Mouse (Mus musculus): ENCODE data around the gene 1700029F12Rik. TPM values are rescaled to one million over a fixed set of nuclear protein-coding genes. Genes with fewer than 3 reads are reported as not detected.
"Not testable (repeated sequence)": the region's sequence is repeated elsewhere in the genome, so short reads cannot be mapped to it uniquely, and the experiment has no call there.

1700029F12Rik gene
- total RNA-seq (2021), result not detected
- long read RNA-seq, experiment 1, result 0 reads
- long read RNA-seq, experiment 2, result 0 reads

DNA sequence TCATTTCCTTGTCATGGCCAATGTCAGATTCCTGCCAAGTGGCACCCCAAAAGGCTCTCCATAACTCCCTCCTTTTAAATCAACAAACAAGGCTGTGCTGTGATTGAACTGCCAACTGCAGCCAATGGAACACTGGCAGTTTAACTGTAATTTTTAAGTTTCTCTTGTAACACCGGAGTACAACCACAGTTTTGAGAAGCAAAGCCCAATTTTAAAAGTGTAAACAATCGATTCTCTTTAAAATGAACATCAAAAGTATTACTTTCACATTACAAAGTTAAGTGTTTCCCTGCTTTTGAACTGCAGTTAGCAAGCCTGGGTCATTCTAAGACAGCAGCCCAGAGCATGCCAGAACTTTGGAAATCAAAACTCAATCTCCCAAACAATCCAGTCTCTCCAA lies at the start of gene 1700029F12Rik:
Gene 1700029F12Rik, minus strand, starts transcription at position 101 of the 400 bp plus-strand sequence.
- no peak for DNase-seq
- intact Hi-C loops (cut with DNase I), result no loop called here

DNA sequence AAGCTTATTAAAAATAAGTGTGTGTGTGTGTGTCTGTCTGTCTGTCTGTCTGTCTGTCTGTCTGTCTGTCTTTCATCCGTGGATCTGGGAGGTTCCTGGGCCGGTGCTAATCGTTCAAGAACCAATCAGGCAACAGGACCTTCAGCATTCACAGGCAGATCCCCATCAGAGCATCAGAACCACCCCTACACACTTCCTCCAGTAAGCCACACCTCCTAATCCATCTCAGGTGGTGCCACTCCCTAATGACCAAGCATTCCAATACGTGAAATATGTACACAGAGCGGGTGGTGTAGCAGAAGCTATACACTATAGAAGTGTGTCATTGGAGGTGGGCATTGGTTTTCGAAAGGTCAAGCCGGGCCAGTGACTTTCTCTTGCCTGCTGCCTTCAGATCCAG lies 48.3 kb upstream of the 1700029F12Rik start:
- intact Hi-C loops (cut with DNase I), result no loop called here

DNA sequence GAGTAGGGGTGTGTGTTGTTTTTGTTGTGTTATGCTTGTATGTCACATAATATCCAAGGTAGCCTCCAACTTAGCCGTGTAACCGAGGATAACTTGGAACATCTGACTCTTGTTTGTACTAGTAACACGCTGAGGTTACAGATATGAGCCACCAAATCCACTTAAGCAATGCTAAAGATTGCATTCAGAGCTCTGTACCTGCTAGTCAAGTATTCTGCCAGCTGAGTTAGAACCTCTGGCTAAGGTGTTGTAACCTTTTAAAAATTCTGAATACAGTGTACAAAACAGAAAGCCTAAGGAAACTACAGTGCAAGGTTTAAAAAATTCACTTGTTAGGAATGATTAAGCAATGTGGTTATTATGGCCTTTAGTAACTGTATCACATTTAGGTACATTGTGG lies 46.5 kb upstream of the 1700029F12Rik start:
- no peak for DNase-seq
- intact Hi-C loops (cut with DNase I), result no loop called here

More for the DNA sequence above, 48.3 kb upstream of the 1700029F12Rik start:
- no peak for DNase-seq

DNA sequence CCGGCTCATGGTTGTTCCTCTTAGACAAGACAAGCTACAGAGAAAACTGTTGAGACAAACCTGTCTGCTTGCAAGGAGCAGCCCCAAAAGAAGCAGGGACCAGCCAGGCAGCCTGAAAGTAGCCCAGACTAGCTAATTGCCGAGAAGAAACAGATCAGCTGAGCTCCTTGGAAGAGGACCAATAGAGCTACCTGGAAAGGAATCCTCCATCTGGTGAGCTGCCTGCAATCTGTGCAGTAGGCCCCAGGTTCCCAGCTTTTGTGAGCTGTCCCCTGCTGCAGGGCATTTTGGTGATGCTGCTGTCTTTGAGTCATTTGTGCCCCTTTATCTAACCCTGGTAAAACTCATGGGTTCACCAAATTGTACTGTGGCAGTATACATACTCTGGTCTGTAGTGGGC lies 46.0 kb upstream of the 1700029F12Rik start:
- DNase-seq, result no peak
- intact Hi-C loops (cut with DNase I), result no loop called here

DNA sequence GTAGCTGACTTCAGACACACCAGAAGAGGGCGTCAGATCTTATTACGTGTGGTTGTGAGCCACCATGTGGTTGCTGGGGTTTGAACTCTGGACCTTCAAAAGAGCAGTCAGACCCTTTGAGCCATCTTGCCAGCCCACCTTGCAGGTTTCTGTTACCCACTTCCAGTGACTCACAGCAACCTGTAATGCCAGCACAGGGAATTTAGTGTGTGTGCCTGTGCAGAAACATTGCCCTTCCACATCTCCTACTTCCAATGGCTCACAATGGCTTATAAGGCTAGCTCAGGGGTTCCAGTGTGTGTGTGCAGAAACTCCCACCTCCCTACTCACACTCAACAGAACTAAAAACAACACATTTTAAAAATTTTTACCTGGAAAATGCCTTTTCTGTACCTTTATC lies 43.4 kb upstream of the 1700029F12Rik start:
- intact Hi-C loops (cut with DNase I), result no loop called here
- DNase-seq, result no peak

DNA sequence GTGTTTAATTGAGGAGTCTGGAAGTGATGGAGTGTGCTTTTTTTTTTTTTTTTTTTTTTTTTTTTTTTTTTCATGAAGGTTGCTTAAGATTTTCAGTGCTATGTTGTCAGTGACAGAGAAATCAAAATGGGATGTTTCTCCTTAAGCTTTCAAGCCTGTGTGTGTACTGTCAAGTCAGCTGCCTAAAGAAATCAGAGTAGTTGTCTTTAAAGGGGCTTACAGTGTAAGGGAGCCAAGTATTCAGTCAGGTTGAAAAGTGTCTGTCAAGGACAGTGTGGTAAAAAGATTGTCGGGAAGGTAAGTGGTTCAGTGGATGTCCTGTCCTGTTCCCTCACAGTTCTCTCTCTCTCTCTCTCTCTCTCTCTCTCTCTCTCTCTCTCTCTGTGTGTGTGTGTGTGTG lies 39.3 kb upstream of the 1700029F12Rik start:
- DNase-seq, result no peak
- intact Hi-C loops (cut with DNase I), result no loop called here

DNA sequence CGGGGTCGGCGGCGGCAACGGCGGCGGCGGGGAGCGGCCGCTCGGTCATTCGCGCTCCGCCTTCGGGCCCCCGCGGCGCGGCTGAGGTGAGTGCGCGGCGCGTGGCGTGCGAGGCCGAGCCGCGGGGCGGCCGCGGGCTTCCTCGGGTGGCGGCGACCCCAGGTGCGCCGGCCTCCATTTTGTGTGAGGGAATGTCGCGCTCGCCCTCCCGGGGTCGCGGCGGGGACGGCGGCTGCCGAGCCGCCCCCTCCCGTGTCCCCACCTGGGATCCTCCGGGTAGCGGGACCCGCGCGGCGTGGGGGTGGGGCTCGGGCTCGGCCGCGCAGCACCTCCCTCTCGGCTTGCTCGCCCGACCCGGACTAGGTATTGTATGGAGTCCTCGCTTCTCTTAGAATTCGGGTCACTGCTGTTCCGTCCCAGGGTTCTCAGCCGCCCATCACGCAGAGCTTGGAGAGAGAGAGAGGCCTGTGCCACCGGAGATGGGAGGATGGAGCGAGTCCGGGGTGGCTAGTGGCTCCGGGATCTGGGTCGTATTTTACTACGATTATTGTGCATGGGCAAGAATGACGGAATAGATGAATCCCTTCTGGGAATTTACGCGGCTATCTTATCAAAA lies 37.6 kb upstream of the 1700029F12Rik start:
- intact Hi-C loops (cut with DNase I), result no loop called here

DNA sequence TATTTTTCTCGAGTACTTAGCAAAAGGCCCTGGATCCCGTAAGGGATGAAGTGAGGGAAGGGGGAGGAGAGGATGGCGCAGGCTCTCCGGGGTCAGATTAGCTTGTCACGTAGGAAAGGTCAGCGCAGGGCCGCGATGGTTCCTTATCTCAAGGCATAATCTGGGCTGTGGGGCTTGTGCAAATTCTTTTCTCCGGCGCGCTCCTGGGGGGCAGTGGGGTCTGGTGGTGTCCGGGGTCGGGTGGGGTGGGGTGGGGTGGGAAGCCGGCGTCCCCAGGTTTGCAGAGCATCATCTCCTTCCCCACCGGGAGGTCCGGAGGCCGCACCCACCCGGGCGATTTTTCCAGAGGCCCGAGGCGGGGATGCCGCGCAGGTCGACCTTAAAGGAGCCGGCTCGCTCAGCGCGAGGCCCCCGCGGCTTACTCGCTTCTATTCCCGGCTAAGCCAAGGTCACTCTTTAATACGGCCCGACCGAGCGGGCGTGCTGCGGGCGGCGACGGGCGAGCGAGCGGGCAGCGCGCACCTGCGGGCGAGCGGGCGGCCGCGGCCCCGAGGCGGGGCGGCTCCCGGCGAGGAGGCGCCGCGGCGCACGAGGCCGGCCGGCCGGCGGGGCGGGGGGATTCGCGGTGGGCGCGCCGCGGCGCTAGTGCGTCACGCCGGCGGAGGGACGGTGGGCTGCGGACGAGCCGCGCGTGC lies 36.9 kb upstream of the 1700029F12Rik start:
- DNase-seq, result no peak
- intact Hi-C loops (cut with DNase I), result no loop called here

More for the DNA sequence above, 37.6 kb upstream of the 1700029F12Rik start:
- DNase-seq, result no peak

DNA sequence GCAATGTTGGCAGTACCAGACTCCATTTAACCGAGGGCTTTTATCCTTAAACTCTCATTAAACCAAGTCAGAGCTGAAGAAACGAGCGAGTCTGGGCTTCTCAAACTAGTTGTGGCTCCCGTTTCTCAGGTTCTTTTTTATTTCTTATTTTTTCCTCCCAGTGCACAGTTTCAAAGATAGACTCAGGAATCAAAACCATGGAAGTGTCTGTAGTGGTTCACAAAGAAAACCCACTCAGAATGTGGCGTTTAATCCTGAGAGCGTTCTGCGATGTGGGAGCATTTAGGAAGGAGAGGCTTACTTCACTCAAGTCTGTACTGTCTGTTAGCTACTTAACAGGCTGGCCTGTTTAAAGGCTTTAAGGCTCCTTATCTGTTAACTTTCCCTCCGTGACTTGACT lies 34.0 kb upstream of the 1700029F12Rik start:
- intact Hi-C loops (cut with DNase I), result no loop called here

DNA sequence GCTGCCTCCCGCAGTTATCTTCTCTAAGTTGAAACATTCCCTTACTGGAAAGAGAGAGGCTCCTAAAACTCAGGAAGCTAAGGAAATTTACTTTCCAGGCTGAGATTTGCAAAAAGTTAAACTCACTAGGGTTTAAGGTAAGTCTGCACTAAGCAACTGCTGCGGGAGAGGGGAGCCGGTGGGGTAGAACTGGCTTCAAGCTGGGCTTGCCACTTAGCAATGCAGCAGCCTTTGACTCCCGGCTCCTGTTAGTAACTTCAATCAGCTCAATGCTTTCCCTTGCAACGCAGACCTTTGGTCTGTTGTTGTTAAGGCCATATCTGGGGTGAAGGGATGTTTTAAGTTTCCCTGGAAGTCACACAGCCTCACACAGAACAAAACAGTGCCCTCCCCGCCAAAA lies 33.5 kb upstream of the 1700029F12Rik start:
- intact Hi-C loops (cut with DNase I), result no loop called here
- no peak for DNase-seq

More for the DNA sequence above, 34.0 kb upstream of the 1700029F12Rik start:
- DNase-seq, result no peak

DNA sequence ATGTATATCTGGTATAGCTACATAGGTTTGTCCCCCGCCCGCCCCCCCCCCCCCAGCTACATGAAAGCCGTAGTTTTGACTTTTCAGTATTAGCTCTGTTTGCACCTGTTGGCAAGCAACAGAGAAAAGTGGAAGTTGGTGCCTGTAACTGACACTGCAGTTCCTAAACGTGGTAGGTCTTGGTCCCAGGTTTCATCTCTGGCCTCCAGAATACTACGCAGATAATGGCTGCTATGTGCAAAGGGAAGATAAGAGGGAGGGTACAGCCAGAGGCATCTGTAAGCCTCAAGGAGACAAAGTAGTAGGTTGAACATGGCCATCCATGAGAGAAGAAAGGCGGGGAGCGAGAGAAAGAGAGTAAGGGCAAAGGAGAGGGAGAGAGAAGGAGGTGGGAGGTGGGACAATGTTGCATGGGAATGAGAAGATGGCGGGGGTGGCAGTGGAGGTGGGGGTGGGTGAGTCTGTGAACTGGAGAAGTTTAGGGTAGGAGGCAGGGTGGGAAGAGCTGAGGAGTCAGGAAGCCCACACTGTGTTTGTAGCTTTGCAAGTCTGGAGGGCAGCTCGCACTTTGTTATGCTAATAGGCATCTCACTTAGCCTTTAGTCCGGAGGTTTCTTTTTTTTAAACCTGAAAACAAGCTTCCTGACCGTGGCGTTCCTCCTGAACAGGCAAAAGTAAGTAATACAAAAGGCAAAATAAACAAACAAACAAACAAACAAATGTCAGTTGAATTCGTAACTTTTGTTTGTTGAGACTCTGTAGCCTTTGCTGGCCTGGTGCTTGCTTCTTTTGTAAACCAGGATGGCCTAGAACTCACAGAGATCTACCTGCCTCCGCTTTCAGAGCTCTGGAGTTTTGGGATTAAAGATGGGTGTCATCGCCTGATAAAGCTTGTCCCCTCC lies 32.7 kb upstream of the 1700029F12Rik start, which contains the start of gene Fam169a:
Gene Fam169a, plus strand, starts transcription at position 638 of the 902 bp plus-strand sequence.
- no peak for DNase-seq
- intact Hi-C loops (cut with DNase I), result no loop called here

DNA sequence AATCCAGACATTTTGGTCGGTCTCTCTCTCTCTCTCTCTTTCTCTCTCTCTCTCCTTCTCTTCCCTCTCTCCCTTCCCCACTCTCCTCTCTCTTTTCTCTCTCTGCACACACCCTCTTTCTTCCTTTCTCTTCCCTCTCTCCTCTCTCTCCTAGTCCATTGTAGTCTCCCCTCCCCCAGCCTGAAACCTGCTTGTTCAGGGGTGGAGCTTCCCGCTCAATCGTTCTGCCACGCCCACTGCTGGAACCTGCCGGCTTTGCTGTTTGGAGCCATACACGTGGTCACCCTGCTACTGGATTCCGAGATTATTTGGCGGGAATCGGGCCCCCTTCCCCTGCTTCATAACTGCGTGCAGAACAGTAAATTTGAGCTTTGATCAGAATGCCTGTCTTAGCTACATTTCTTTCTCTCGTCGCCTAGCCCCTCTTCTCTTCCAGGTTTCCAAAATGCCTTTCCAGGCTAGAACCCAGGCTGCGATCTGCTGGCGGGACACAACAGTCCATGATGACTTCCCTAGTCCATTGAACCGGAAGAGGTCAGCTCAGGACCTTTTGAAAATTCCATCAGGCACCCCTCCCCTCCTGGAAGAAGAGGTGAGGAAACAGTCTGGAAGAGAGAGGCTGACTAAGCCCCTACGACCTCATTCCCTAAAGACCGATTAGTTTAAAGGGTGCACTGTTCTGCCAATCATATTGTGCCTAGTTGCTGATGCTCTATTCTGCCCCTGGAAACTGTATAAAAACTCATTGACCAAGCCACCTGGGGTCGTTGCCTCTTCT lies 30.9 kb upstream of the 1700029F12Rik start:
- DNase-seq; intact Hi-C loops (cut with DNase I): not testable (repeated sequence)

DNA sequence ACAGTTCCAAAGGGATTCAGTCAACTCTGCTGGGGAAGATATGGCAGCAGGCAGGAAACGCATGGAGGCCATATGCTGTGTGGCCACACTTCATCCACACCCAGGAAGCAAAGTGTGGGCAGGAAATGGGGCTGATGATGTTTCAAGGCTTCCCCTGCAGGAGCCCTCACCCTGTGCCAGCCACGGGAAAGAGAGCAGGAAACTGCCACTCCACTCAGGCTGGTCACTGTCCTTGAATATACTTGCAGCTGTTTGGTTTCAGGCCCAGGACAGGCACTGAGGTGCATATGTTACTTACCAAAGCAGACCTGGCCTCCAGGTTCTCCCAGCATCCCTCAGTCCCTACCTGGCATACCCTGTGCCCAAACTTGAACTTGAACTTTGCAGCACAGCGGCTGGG lies 30.3 kb upstream of the 1700029F12Rik start:
- intact Hi-C loops (cut with DNase I), result no loop called here
- no peak for DNase-seq

DNA sequence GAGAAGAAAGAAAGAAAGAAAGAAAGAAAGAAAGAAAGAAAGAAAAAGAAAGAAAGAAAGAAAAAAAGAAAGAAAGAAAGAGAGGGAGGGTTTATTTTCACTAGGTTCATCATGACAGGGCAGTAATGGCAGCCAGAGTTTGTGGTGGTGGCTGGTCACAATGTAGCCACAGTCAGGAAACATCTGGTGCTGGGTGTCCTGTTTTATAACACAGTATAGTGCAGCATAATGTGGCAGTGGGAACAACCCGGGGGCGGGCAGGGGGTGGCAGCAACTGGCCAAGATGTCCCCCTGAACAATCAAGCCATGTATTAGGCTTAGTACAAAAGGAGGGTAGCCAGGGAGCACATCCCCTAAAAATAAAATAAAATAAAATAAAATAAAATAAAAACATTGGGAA lies 29.3 kb upstream of the 1700029F12Rik start:
- no peak for DNase-seq
- intact Hi-C loops (cut with DNase I), result no loop called here

DNA sequence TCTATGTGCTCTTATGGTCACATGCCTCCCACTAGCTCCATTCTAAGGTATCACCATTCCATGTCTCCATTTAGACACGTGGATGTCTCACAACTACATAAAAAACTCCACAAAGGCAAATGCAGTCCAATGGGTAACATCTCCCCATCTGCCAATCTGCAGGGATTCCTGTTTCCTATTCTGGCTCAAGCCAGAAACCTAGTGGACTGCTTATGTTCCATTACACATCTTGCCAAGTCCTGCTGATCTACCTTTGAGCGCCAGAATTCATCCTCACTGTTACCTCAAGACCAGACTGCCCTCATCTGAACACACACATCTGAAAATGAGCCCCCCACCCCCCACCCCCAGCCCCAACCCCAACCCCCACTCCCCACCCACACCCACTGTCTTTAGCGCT lies 28.0 kb upstream of the 1700029F12Rik start:
- no peak for DNase-seq
- intact Hi-C loops (cut with DNase I), result no loop called here

DNA sequence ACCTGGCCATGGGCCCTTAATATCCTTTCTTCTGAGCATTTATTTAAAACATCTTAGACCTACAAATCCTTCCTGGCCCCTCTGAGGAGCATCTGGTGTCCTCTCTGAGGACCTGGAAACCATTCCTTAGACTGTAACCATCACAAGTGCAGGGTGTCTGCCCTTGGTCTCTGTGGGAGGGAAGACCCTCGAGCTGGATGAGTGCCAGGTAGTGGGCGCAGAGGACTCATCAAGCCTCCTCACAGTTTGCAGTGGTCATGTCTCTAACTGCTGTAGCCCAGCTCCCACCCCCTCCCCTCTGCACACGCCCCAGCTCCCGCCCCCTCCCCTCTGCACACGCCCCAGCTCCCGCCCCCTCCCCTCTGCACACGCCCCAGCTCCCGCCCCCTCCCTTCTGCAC lies 26.2 kb upstream of the 1700029F12Rik start:
- intact Hi-C loops (cut with DNase I), result no loop called here
- DNase-seq, result no peak

DNA sequence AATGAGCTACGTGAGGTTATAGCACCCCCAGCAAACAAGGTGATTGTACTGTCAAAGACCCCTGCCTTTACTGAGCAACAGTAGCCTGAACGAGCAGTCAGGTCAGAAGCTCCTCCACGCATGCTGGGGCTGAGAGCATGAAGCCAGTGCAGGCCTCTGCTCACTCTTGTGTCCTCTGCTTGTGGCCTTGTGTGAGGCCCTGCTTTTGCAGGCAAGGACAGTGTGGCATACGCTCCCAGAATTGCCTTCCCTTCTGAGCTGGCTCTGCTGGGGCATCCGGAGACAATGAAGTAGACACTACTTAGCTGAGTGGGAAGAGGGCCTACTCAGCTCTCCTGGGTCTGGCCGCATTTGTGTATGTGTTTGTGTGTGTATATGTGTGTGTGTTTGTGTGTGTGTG lies 25.6 kb upstream of the 1700029F12Rik start:
- intact Hi-C loops (cut with DNase I), result loop anchor here (10.0 kb wide), 1 partner anchor 205 kb away; no protein-coding TSS in a partner anchor

DNA sequence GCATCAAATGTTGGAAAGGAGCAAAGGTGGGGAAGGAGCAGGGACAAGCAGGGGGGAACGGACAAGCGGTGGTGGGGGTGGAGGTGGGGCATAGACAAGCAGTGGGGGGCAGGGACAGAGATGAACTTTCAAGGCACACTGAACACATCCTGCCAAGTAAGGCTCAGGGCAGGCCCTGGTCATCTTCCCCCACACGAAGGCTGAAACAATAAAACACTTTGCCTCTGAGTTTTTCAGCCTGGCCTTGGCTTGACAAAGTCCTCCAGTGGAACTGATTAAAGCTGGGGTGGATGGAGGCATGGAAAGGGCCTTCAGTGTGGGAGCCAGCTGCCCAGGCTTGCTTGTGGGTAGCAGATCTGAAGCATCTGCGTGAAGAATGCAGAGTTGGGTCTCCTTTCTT lies 23.7 kb upstream of the 1700029F12Rik start:
- intact Hi-C loops (cut with DNase I), result loop anchor here (10.0 kb wide), 1 partner anchor 203 kb away; no protein-coding TSS in a partner anchor
- no peak for DNase-seq

More for the DNA sequence above, 25.6 kb upstream of the 1700029F12Rik start:
- no peak for DNase-seq

DNA sequence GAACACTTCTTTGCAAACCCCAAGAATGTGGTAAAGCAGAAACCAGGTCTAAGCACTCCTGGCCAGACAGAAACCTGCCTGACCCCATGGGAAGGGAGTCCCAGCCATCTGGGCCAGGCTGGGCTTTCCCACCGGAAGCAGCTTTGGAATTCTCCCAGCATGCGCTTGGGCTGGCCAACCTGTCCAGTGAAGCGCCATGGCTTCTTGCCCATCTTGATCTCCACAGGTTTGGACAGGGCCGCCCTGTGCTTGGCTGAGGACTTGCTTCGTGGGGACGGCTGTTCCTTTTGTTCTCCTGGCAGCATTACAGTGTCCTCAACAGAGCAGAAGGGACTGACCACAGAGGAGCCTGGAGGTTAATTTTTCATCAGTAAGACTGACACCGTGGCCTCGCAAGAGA lies 19.7 kb upstream of the 1700029F12Rik start:
- intact Hi-C loops (cut with DNase I), result loop anchor here (10.0 kb wide), 1 partner anchor 199 kb away; no protein-coding TSS in a partner anchor
- no peak for DNase-seq

DNA sequence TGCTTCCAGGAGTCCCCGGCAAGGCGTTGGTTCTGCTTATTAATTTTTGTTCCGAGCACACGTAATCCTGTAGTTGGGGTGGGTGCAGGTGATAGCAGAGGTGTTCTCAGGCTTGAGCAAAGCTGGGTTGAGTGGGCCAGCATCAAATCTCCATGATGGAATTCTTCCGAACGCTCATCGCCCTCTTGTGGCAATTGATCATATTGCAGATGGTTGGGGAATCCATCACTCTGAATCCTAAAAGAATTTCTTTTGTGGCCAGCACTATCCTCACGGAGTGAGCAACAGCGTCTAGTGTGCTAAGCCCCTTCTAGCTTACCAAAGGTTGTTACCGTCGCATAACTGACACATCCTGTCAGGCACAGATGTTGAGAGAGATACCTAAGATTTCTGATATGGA lies 18.5 kb upstream of the 1700029F12Rik start:
- intact Hi-C loops (cut with DNase I), result loop anchor here (10.0 kb wide), 1 partner anchor 198 kb away; no protein-coding TSS in a partner anchor
- DNase-seq, result peak in 1 of 2 experiments; percentile 14
